10 mouse cellular contexts compared by ENCODE assay signal in genomic region chr11:94882687-94883383, GRCm38 (mm10). TPM values are rescaled to one million over a fixed set of nuclear protein-coding genes. Genes with fewer than 3 reads are reported as not detected.
DNase-seq lines count a peak whose midpoint lies in the region; ATAC-seq and TF ChIP-seq lines count a peak whose summit lies in the region.
"Had no signal": no experiment of that assay in that cellular context is flagged by ENCODE, and none has a peak within 500 bp of the region (broad histone marks: within the 10 kb centered on the region; RNA-seq: fewer than 3 reads in every experiment).

No protein-coding gene starts in this region.

- no peak for TF ChIP-seq POLR2A in kidney, adult 2 months (IDR thresholded peaks at IDR 0.05; ENCODE audit: low read depth, low read length)

- no peaks in the 10 kb centered on the region for H3K27me3 ChIP-seq in kidney, adult 2 months (replicated peaks; ENCODE audit: control insufficient read depth, insufficient read depth, low read length)
- H3K27me3 ChIP-seq in forebrain, embryonic 14.5 days (replicated peaks; ENCODE audit: control insufficient read depth, insufficient read depth, low read length), result peaks cover 31% of the 10 kb centered on the region
- peaks cover 7% of the 10 kb centered on the region; the same call in 1 of the 2 replicates for H3K27me3 ChIP-seq in intestine, embryonic 16.5 days (replicated peaks; ENCODE audit: control insufficient read depth, insufficient read depth, low read length)
- 0 out of 2 replicates have a peak, but pooled peaks cover 4% of the 10 kb centered on the region for H3K27me3 ChIP-seq in stomach, embryonic 15.5 days (replicated peaks)

- no peak overlapping the region for H3K4me3 ChIP-seq in kidney, adult 2 months (ENCODE audit: insufficient read depth, low read depth, low read length)
- no peak overlapping the region for H3K4me3 ChIP-seq in forebrain, embryonic 14.5 days (ENCODE audit: low read depth, low read length)
- peak overlapping the region; percentile 12; the same call in 1 of the 2 replicates for H3K4me3 ChIP-seq in intestine, embryonic 16.5 days (ENCODE audit: low read length)
- peak overlapping the region; percentile 19; the same call in 1 of the 2 replicates for H3K4me3 ChIP-seq in stomach, embryonic 15.5 days (replicated peaks)

- TF ChIP-seq CTCF in kidney, adult 2 months (conservative IDR thresholded peaks at IDR 0.05; ENCODE audit: insufficient read depth, insufficient read length, low read depth, low read length), result no peak

- H3K9ac ChIP-seq in forebrain, embryonic 14.5 days (ENCODE audit: low read length), result 0 out of 2 replicates have a peak overlapping the region, but pooled peaks have one; percentile 17
- H3K9ac ChIP-seq in intestine, embryonic 16.5 days (ENCODE audit: low read depth, low read length), result peak overlapping the region; percentile 58
- H3K9ac ChIP-seq in stomach, embryonic 15.5 days, result 0 out of 2 replicates have a peak overlapping the region, but pooled peaks have one; percentile 22

- H3K4me1 ChIP-seq in kidney, adult 2 months (ENCODE audit: control insufficient read depth, insufficient read depth, low read length), result no peaks in the 10 kb centered on the region
- H3K4me1 ChIP-seq in forebrain, embryonic 14.5 days (ENCODE audit: control insufficient read depth, insufficient read depth, low read length), result no peaks in the 10 kb centered on the region
- H3K4me1 ChIP-seq in intestine, embryonic 16.5 days (ENCODE audit: control insufficient read depth, insufficient read depth, low read length), result peaks cover 26% of the 10 kb centered on the region
- H3K4me1 ChIP-seq in stomach, embryonic 15.5 days, result peaks cover 27% of the 10 kb centered on the region

- DNase-seq in kidney, postnatal 10 days, result peak; percentile 62
- DNase-seq in kidney, adult 2 months, result no peak
- DNase-seq in forebrain, embryonic 14.5 days (ENCODE audit: low spot score), result no peak
- no peak for DNase-seq in right cerebral cortex, adult 2 months (ENCODE audit: low spot score in 2 of 2)
- no peak for DNase-seq in thymus, postnatal 10 days (ENCODE audit: low spot score in 2 of 2)

- no peaks in the 10 kb centered on the region for H3K9me3 ChIP-seq in forebrain, embryonic 14.5 days (replicated peaks; ENCODE audit: control insufficient read depth, low read length)
- H3K9me3 ChIP-seq in intestine, embryonic 16.5 days (ENCODE audit: control insufficient read depth, low read length), result no peaks in the 10 kb centered on the region
- no peaks in the 10 kb centered on the region for H3K9me3 ChIP-seq in stomach, embryonic 15.5 days
- H3K9me3 ChIP-seq: G1E had no signal

- no peak for ATAC-seq in forebrain, embryonic 14.5 days
- peak; percentile 80 for ATAC-seq in intestine, embryonic 16.5 days
- peak; percentile 75 for ATAC-seq in stomach, embryonic 15.5 days (ENCODE audit: insufficient read depth, low FRiP score, low read depth)
- no peak for ATAC-seq in erythroblast, adult 5-6 weeks (replicated peaks; ENCODE audit: low FRiP score, poor library complexity, severe bottlenecking)

- H3K27ac ChIP-seq in kidney, adult 2 months (ENCODE audit: insufficient read depth, low read depth, low read length), result no peak overlapping the region
- H3K27ac ChIP-seq in forebrain, embryonic 14.5 days (ENCODE audit: low read depth, low read length), result no peak overlapping the region
- peak overlapping the region; percentile 97 for H3K27ac ChIP-seq in intestine, embryonic 16.5 days (ENCODE audit: low read length)
- peak overlapping the region; percentile 96 for H3K27ac ChIP-seq in stomach, embryonic 15.5 days

- 5% methylated on average over 19 of the region's 19 CpGs for WGBS in kidney, adult 2 months
- WGBS in forebrain, embryonic 14.5 days, result 2% methylated on average over 18 of the region's 19 CpGs
- WGBS in intestine, embryonic 16.5 days, result 4% methylated on average over 19 of the region's 19 CpGs
- 2% methylated on average over 18 of the region's 19 CpGs for WGBS in stomach, embryonic 15.5 days

- no peaks in the 10 kb centered on the region for H3K36me3 ChIP-seq in kidney, adult 2 months (ENCODE audit: control insufficient read depth, insufficient read depth, low read length)
- H3K36me3 ChIP-seq in forebrain, embryonic 14.5 days (ENCODE audit: control insufficient read depth, insufficient read depth, low read length), result no peaks in the 10 kb centered on the region
- H3K36me3 ChIP-seq in intestine, embryonic 16.5 days (ENCODE audit: control insufficient read depth, insufficient read depth, low read length), result no peaks in the 10 kb centered on the region
- no peaks in the 10 kb centered on the region for H3K36me3 ChIP-seq in stomach, embryonic 15.5 days
- H3K36me3 ChIP-seq: G1E had no signal

- peak overlapping the region; percentile 16; the same call in 1 of the 2 replicates for H3K4me2 ChIP-seq in forebrain, embryonic 14.5 days (ENCODE audit: low read length)
- peak overlapping the region; percentile 34; the same call in 1 of the 2 replicates for H3K4me2 ChIP-seq in intestine, embryonic 16.5 days (ENCODE audit: low read depth, low read length)
- peak overlapping the region; percentile 47 for H3K4me2 ChIP-seq in stomach, embryonic 15.5 days

RNA-seq across cellular contexts. Expression of gene Col1a1, which starts 53.2 kb away (rescaled TPM):
- polyA plus RNA-seq in kidney, adult 2 months (2012; rRNA removed), result 25.3 and 29.6 TPM in 2 replicates
- 20.6 and 41.7 TPM in 2 replicates for polyA plus RNA-seq in forebrain, embryonic 14.5 days (2014; fragmentation: Nextera tagmentation; extraction: Ambion mirVana)
- polyA plus RNA-seq in intestine, embryonic 16.5 days (2015; fragmentation: Nextera tagmentation; extraction: Ambion mirVana), result 890 and 1,013 TPM in 2 replicates
- polyA plus RNA-seq in stomach, embryonic 15.5 days (2015; fragmentation: Nextera tagmentation; extraction: Ambion mirVana), result 1,375 and 1,459 TPM in 2 replicates
- 0.21 TPM in 1 of 2 replicates, not detected in the other for total RNA-seq in erythroblast, adult 5-6 weeks (2015; ENCODE audit: low replicate concordance)
- total RNA-seq in erythroblast, adult 5-6 weeks (2017; ENCODE audit: low replicate concordance), result 0.68 TPM in 1 of 2 replicates, not detected in the other
- total RNA-seq: hematopoietic stem cell, adult 5-6 weeks had no signal
- polyA plus RNA-seq: G1E had no signal

Comparison
In these comparisons a context has a peak if more than half of its experiments do, and no peak if none do; other contexts are left out.
1. H3K27ac ChIP-seq: peak in intestine, embryonic 16.5 days (single experiment) and stomach, embryonic 15.5 days (single experiment); none in kidney, adult 2 months (single experiment) and forebrain, embryonic 14.5 days (single experiment).
2. H3K4me3 ChIP-seq: peak in intestine, embryonic 16.5 days (single experiment) and stomach, embryonic 15.5 days (single experiment); none in kidney, adult 2 months (single experiment) and forebrain, embryonic 14.5 days (single experiment).
3. ATAC-seq: peak in intestine, embryonic 16.5 days (single experiment) and stomach, embryonic 15.5 days (single experiment); none in forebrain, embryonic 14.5 days (single experiment) and erythroblast, adult 5-6 weeks (single experiment).
4. RNA of gene Col1a1, which starts 53.2 kb away (polyA plus RNA-seq): 1,375 to 1,459 TPM in stomach, embryonic 15.5 days and 890 to 1,013 TPM in intestine, embryonic 16.5 days; 25.3 to 29.6 TPM in kidney, adult 2 months and 20.6 to 41.7 TPM in forebrain, embryonic 14.5 days; every median in the first group is over 10 times any median in the second.
5. Peak in every context shown above with its lines, with median percentiles within 50 percentile points of each other: H3K4me2 ChIP-seq and H3K9ac ChIP-seq.